In the genomic region with DNA sequence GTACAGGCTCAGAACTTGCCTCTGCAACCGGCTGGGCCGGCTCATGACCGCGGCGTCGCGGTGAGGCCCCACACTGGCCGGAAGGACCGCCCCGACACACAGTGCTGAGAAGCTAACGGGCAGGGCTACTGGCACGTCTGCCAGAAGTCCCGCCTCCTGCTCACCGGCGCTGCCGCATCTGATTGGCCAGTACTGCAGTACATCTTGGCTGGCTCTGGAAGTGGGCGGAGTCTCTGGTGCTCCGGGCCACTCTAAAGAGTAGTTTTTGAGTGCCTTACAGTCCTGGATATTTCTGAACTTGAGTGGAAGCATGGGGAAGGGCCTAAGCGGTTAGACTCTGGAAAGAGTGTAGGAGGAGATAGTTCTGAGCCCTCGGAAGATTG, we compare ENCODE assay signal across 7 mouse cellular contexts. TPM values are rescaled to one million over a fixed set of nuclear protein-coding genes. Genes with fewer than 3 reads are reported as not detected.
DNase-seq lines count a peak whose midpoint lies in the region; ATAC-seq and TF ChIP-seq lines count a peak whose summit lies in the region.

No protein-coding gene starts in this region.

- peak; percentile 97 for ATAC-seq in embryonic facial prominence, embryonic 12.5 days (ENCODE audit: insufficient number of reproducible peaks, insufficient read depth, low FRiP score, low TSS enrichment)
- peak; percentile 98 for ATAC-seq in limb, embryonic 12.5 days (ENCODE audit: insufficient number of reproducible peaks, insufficient read depth, low FRiP score, low TSS enrichment, low read depth)
- ATAC-seq in midbrain, embryonic 15.5 days (replicated peaks), result peak; percentile 100

- H3K4me3 ChIP-seq in embryonic facial prominence, embryonic 12.5 days, result peak overlapping the region; percentile 67
- H3K4me3 ChIP-seq in kidney, adult 2 months (ENCODE audit: insufficient read depth, low read depth, low read length), result peak overlapping the region; percentile 79
- peak overlapping the region; percentile 73 for H3K4me3 ChIP-seq in limb, embryonic 12.5 days (replicated peaks)
- peak overlapping the region; percentile 99 for H3K4me3 ChIP-seq in midbrain, embryonic 15.5 days
- peak overlapping the region; percentile 76 for H3K4me3 ChIP-seq in spleen, adult 2 months (ENCODE audit: extremely low read depth, insufficient read depth, insufficient read length)

- TF ChIP-seq CTCF in kidney, adult 2 months (conservative IDR thresholded peaks at IDR 0.05; ENCODE audit: insufficient read depth, insufficient read length, low read depth, low read length), result no peak
- TF ChIP-seq CTCF in spleen, adult 2 months (IDR thresholded peaks at IDR 0.05; ENCODE audit: extremely low read depth, insufficient read depth, insufficient read length, insufficient replicate concordance), result no peak

- H3K27ac ChIP-seq in embryonic facial prominence, embryonic 12.5 days, result peak overlapping the region; percentile 83
- H3K27ac ChIP-seq in kidney, adult 2 months (ENCODE audit: insufficient read depth, low read depth, low read length), result peak overlapping the region; percentile 92
- peak overlapping the region; percentile 84 for H3K27ac ChIP-seq in limb, embryonic 12.5 days
- H3K27ac ChIP-seq in midbrain, embryonic 15.5 days, result peak overlapping the region; percentile 89
- peak overlapping the region; percentile 93 for H3K27ac ChIP-seq in spleen, adult 2 months (ENCODE audit: insufficient read depth, low read length)

- TF ChIP-seq POLR2A in kidney, adult 2 months (IDR thresholded peaks at IDR 0.05; ENCODE audit: low read depth, low read length), result peak; percentile 89
- TF ChIP-seq POLR2A in spleen, adult 2 months (IDR thresholded peaks at IDR 0.05; ENCODE audit: low read depth, low read length), result peak; percentile 65; the same call in 1 of the 2 replicates

- peak overlapping the region; percentile 76 for H3K9ac ChIP-seq in embryonic facial prominence, embryonic 12.5 days
- peak overlapping the region; percentile 79 for H3K9ac ChIP-seq in limb, embryonic 12.5 days (replicated peaks)
- peak overlapping the region; percentile 91 for H3K9ac ChIP-seq in midbrain, embryonic 15.5 days

- peak overlapping the region; percentile 63 for H3K4me2 ChIP-seq in embryonic facial prominence, embryonic 12.5 days (replicated peaks)
- H3K4me2 ChIP-seq in limb, embryonic 12.5 days, result peak overlapping the region; percentile 69
- peak overlapping the region; percentile 76 for H3K4me2 ChIP-seq in midbrain, embryonic 15.5 days

- H3K9me3 ChIP-seq in embryonic facial prominence, embryonic 12.5 days, result no peaks in the 10 kb centered on the region
- peaks cover 7% of the 10 kb centered on the region; the same call in 1 of the 2 replicates for H3K9me3 ChIP-seq in limb, embryonic 12.5 days
- H3K9me3 ChIP-seq in midbrain, embryonic 15.5 days, result no peaks in the 10 kb centered on the region

- peaks cover 10% of the 10 kb centered on the region; the same call in 1 of the 2 replicates for H3K36me3 ChIP-seq in embryonic facial prominence, embryonic 12.5 days
- H3K36me3 ChIP-seq in kidney, adult 2 months (ENCODE audit: control insufficient read depth, insufficient read depth, low read length), result no peaks in the 10 kb centered on the region
- H3K36me3 ChIP-seq in limb, embryonic 12.5 days, result peaks cover 20% of the 10 kb centered on the region
- H3K36me3 ChIP-seq in midbrain, embryonic 15.5 days (replicated peaks), result no peaks in the 10 kb centered on the region
- no peaks in the 10 kb centered on the region for H3K36me3 ChIP-seq in spleen, adult 2 months (ENCODE audit: control insufficient read depth, insufficient read depth, low read length)

- H3K4me1 ChIP-seq in embryonic facial prominence, embryonic 12.5 days, result peaks cover 8% of the 10 kb centered on the region
- peaks cover 26% of the 10 kb centered on the region; the same call in 1 of the 2 replicates for H3K4me1 ChIP-seq in kidney, adult 2 months (ENCODE audit: control insufficient read depth, insufficient read depth, low read length)
- H3K4me1 ChIP-seq in limb, embryonic 12.5 days (replicated peaks), result peaks cover 14% of the 10 kb centered on the region
- H3K4me1 ChIP-seq in midbrain, embryonic 15.5 days, result peaks cover 19% of the 10 kb centered on the region
- H3K4me1 ChIP-seq in spleen, adult 2 months (ENCODE audit: control insufficient read depth, insufficient read depth, insufficient read length), result peaks cover 5% of the 10 kb centered on the region; the same call in 1 of the 2 replicates

- peak; percentile 96 for DNase-seq in adrenal gland, postnatal 25 days
- DNase-seq in heart, adult 18-20 months, result peak; percentile 97 to 99
- DNase-seq in kidney, adult 2 months, result peak; percentile 99
- DNase-seq in spleen, adult 2 months (ENCODE audit: low read depth in 1 of 2, low spot score in 2 of 2), result peak; percentile 92 to 97

- H3K27me3 ChIP-seq in embryonic facial prominence, embryonic 12.5 days, result no peaks in the 10 kb centered on the region
- no peaks in the 10 kb centered on the region for H3K27me3 ChIP-seq in kidney, adult 2 months (replicated peaks; ENCODE audit: control insufficient read depth, insufficient read depth, low read length)
- no peaks in the 10 kb centered on the region for H3K27me3 ChIP-seq in limb, embryonic 12.5 days
- 0 out of 2 replicates have a peak, but pooled peaks cover 6% of the 10 kb centered on the region for H3K27me3 ChIP-seq in midbrain, embryonic 15.5 days (replicated peaks)
- H3K27me3 ChIP-seq in spleen, adult 2 months (ENCODE audit: control insufficient read depth, insufficient read depth, low read length), result no peaks in the 10 kb centered on the region

- WGBS in embryonic facial prominence, embryonic 12.5 days, result under 1% methylated on average over 20 of the region's 20 CpGs
- 1% methylated on average over 20 of the region's 20 CpGs for WGBS in kidney, adult 2 months
- WGBS in limb, embryonic 12.5 days, result under 1% methylated on average over 20 of the region's 20 CpGs
- under 1% methylated on average over 20 of the region's 20 CpGs for WGBS in midbrain, embryonic 15.5 days
- 1% methylated on average over 20 of the region's 20 CpGs for WGBS in spleen, adult 2 months

RNA-seq across cellular contexts. Expression of a gene that starts 0.7 kb away (rescaled TPM):
- 1.5 and 2.0 TPM in 2 replicates for total RNA-seq in adrenal gland, postnatal 25 days (2021)
- polyA plus RNA-seq in embryonic facial prominence, embryonic 12.5 days (2016; fragmentation: Nextera tagmentation; extraction: Ambion mirVana), result 0.87 and 2.9 TPM in 2 replicates
- total RNA-seq in heart, adult 18-20 months (2021), result 1 to 10 TPM in 1 of 2 experiments, under 1 TPM in 1; 0.45 to 1.1 TPM
- 0.42 and 1.1 TPM in 2 replicates for polyA plus RNA-seq in kidney, adult 2 months (2012; rRNA removed)
- polyA plus RNA-seq in limb, embryonic 12.5 days (2016; fragmentation: Nextera tagmentation; extraction: Ambion mirVana), result 0.97 and 5.0 TPM in 2 replicates
- 0.23 and 2.0 TPM in 2 replicates for polyA plus RNA-seq in midbrain, embryonic 15.5 days (2015; fragmentation: Nextera tagmentation; extraction: Ambion mirVana)
- polyA plus RNA-seq in spleen, adult 2 months (2012; rRNA removed), result 0.58 and 0.89 TPM in 2 replicates

RNA-seq across cellular contexts. Expression of a gene that starts 1.4 kb away (rescaled TPM):
- total RNA-seq in adrenal gland, postnatal 25 days (2021), result 13.1 and 14.1 TPM in 2 replicates
- polyA plus RNA-seq in embryonic facial prominence, embryonic 12.5 days (2016; fragmentation: Nextera tagmentation; extraction: Ambion mirVana), result 21.8 and 23.4 TPM in 2 replicates
- total RNA-seq in heart, adult 18-20 months (2021), result 10 to 100 TPM; 13.3 to 13.5 TPM
- 26.4 and 27.3 TPM in 2 replicates for polyA plus RNA-seq in kidney, adult 2 months (2012; rRNA removed)
- polyA plus RNA-seq in limb, embryonic 12.5 days (2016; fragmentation: Nextera tagmentation; extraction: Ambion mirVana), result 20.7 and 23.6 TPM in 2 replicates
- 16.7 and 17.1 TPM in 2 replicates for polyA plus RNA-seq in midbrain, embryonic 15.5 days (2015; fragmentation: Nextera tagmentation; extraction: Ambion mirVana)
- 13.4 and 25.8 TPM in 2 replicates for polyA plus RNA-seq in spleen, adult 2 months (2012; rRNA removed)

RNA-seq across cellular contexts. Expression of a gene that starts 7.7 kb away (rescaled TPM):
- total RNA-seq in adrenal gland, postnatal 25 days (2021), result 29.0 and 41.3 TPM in 2 replicates
- 94.9 and 101 TPM in 2 replicates for polyA plus RNA-seq in embryonic facial prominence, embryonic 12.5 days (2016; fragmentation: Nextera tagmentation; extraction: Ambion mirVana)
- total RNA-seq in heart, adult 18-20 months (2021), result 1 to 10 TPM in 1 of 2 experiments, under 1 TPM in 1; 0.72 to 2.0 TPM
- polyA plus RNA-seq in kidney, adult 2 months (2012; rRNA removed), result 162 and 170 TPM in 2 replicates
- 84.6 and 98.6 TPM in 2 replicates for polyA plus RNA-seq in limb, embryonic 12.5 days (2016; fragmentation: Nextera tagmentation; extraction: Ambion mirVana)
- polyA plus RNA-seq in midbrain, embryonic 15.5 days (2015; fragmentation: Nextera tagmentation; extraction: Ambion mirVana), result 16.6 and 17.5 TPM in 2 replicates
- polyA plus RNA-seq in spleen, adult 2 months (2012; rRNA removed), result 14.7 and 21.1 TPM in 2 replicates

RNA-seq across cellular contexts. Expression of a gene that starts 13.8 kb away (rescaled TPM):
- total RNA-seq in adrenal gland, postnatal 25 days (2021), result 51.6 and 59.2 TPM in 2 replicates
- 88.6 and 92.2 TPM in 2 replicates for polyA plus RNA-seq in embryonic facial prominence, embryonic 12.5 days (2016; fragmentation: Nextera tagmentation; extraction: Ambion mirVana)
- 10 to 100 TPM; 26.2 to 27.8 TPM for total RNA-seq in heart, adult 18-20 months (2021)
- polyA plus RNA-seq in kidney, adult 2 months (2012; rRNA removed), result 99.0 and 122 TPM in 2 replicates
- polyA plus RNA-seq in limb, embryonic 12.5 days (2016; fragmentation: Nextera tagmentation; extraction: Ambion mirVana), result 101 TPM in 2 replicates
- polyA plus RNA-seq in midbrain, embryonic 15.5 days (2015; fragmentation: Nextera tagmentation; extraction: Ambion mirVana), result 134 and 135 TPM in 2 replicates
- 86.3 and 144 TPM in 2 replicates for polyA plus RNA-seq in spleen, adult 2 months (2012; rRNA removed)

RNA-seq across cellular contexts. Expression of a gene that starts 30.7 kb away (rescaled TPM):
- total RNA-seq in adrenal gland, postnatal 25 days (2021), result 21.1 and 29.5 TPM in 2 replicates
- 54.0 and 55.1 TPM in 2 replicates for polyA plus RNA-seq in embryonic facial prominence, embryonic 12.5 days (2016; fragmentation: Nextera tagmentation; extraction: Ambion mirVana)
- 1 to 10 TPM; 5.7 TPM for total RNA-seq in heart, adult 18-20 months (2021)
- polyA plus RNA-seq in kidney, adult 2 months (2012; rRNA removed), result 4.2 and 4.9 TPM in 2 replicates
- 39.7 and 46.6 TPM in 2 replicates for polyA plus RNA-seq in limb, embryonic 12.5 days (2016; fragmentation: Nextera tagmentation; extraction: Ambion mirVana)
- 106 and 110 TPM in 2 replicates for polyA plus RNA-seq in midbrain, embryonic 15.5 days (2015; fragmentation: Nextera tagmentation; extraction: Ambion mirVana)
- polyA plus RNA-seq in spleen, adult 2 months (2012; rRNA removed), result 10.0 and 13.2 TPM in 2 replicates

Comparison
In these comparisons a context has a peak if more than half of its experiments do, and no peak if none do; other contexts are left out.
1. Peak in every context shown above with its lines: DNase-seq, ATAC-seq, H3K4me3 ChIP-seq and H3K27ac ChIP-seq.